Mouse (Mus musculus) v-Abl transformed pro-B cells (cell line): ENCODE measurements around the gene Gsk3a.

Experiments
- in situ Hi-C, 2 experiments: fragments of 400-800 bp; cut with MboI; formaldehyde crosslinking; loops; one replicate each; pipeline ENCODE4 v1.15.1; 2025; ENCODE audit not compliant: unreplicated experiment in 2 of 2

The Gsk3a gene

DNA sequence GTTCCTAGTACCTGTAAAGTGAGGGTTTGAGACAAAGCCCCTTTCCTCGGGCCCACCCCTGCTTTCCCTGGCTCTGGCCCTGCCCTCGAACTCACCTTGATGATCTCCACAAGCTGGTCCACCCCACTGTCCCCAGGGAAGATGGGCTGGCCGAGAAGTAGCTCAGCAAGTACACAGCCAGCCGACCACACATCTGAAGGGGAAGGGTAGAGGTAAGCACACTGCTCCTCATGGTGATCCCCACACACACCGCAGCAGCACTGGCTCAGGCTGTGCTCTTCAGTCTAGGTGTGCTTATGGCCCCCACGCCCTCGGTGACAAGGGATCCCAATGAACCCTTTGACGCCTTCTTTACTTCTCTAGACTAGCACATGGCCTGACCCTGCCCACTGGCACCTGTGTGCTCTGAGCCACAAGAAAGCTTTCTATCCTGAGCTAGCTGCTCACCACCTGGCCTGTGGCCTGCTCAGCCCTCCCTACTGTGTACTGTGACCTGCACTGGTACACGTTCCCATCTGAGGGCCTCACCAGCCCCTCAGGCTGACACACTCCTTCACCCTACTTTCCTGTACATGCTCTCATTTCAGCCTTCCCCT is 6.9 kb downstream of the Gsk3a start:
- in situ Hi-C loops = no loop called here

GRCm38 (mm10) chr7:25227523-25228300 is 9.9 kb downstream of the Gsk3a start:
- in situ Hi-C loops = no loop called here

- in situ Hi-C loops = no loop called here
Measured at GRCm38 (mm10) chr7:25222275-25222967, 15.2 kb downstream of the Gsk3a start.

DNA sequence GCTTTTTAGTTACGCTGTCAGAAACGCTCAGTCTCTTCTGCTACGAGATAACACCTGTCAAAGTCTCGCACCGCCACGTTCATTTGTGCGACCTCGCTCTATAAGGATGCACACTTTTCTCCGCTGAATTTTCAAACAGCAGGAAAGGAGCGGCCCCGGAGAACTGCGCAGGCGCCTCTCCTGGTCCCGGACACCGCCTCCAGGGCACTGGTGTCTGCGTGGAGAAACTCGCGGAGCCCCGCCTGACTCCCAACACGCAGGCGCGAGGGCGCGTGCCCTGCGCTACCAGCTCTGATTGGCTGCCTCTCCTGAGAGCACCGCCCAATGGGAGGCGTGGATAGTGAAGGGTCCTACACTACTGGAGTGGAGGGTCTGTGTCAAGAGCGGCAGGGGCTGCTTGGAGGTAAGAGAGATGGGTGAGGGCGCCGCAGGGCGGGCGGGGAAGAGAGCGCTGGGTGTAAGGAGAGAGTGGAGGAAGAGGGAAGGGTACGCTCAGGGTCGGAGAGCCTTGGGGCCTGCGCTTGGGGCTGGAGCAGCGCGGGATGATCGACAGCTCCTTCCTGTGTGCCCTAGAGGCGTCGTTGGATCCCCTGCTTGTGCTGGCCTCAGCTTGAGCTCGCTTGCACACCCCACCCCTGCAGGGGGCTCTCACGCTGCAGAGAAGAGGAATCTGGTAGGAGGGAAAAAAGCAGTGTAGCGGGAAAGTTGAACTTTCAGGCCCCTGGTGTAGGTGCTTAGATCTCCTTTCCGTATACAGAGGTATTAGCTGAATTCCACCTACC is 16.4 kb downstream of the Gsk3a start, which contains the start of gene Zfp526:
Gene Zfp526 (plus strand): TSS at position 324 of the 782 bp plus-strand sequence.
- in situ Hi-C loops = no loop called here

- in situ Hi-C loops = no loop called here
Measured at GRCm38 (mm10) chr7:25220457-25221101, 17.1 kb downstream of the Gsk3a start, which contains the start of gene Dedd2. Dedd2 (minus strand) TSS chr7:25220615.

- in situ Hi-C loops = no loop called here
Measured at GRCm38 (mm10) chr7:25219756-25220456, 17.7 kb downstream of the Gsk3a start.

DNA sequence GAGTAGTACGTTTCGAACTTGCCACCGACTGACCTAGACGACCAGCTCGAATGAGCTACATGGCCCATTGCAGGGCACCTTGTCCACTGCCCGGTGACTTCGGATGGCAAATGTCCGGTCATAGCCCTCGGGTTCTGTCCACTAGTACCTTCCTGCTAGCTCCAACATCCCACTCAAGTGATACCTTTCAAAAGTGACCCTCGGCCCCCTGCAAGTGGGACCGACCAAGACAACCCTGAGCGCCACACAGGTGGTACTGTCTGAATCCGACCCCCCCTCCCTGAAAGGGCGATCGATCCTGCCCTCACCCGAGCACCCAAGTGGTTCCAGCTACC is 18.3 kb downstream of the Gsk3a start:
- in situ Hi-C loops = no loop called here

DNA sequence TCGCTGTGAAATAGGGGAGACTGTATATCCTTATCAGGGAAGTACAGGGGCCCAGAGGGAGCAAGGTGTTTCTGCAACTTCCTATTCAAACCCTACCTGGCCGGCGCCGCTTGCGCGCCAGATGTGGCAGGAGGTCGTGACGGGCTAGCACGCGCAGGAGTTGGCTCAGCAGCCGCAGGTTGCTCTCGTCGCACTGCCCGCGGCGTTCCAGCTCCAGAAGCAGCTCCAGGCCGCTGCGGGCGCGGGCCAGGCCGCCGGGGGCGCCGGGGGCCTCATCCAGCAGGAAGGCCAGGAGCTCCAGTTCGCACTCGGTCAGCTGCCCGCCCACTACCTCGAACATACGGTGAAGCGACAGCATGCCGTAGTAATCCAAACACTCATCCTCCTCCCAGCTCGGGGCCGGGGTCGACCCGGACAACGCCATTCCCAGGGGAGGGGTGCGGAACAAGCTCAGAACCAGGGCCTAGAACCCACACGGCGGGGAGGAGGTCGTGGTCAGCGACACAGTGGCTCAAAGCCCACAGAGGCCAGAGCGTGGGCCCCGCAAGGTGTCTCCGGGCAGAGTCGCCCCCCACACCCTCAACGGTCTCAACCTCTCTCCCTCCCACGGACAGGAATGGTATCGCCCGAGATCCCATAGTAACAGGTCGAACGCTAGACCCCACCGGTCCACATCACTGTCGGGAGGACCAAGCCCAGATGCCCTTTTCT is 18.8 kb downstream of the Gsk3a start:
- in situ Hi-C loops = no loop called here

GRCm38 (mm10) chr7:25217653-25218395 is 19.8 kb downstream of the Gsk3a start:
- in situ Hi-C loops = no loop called here

DNA sequence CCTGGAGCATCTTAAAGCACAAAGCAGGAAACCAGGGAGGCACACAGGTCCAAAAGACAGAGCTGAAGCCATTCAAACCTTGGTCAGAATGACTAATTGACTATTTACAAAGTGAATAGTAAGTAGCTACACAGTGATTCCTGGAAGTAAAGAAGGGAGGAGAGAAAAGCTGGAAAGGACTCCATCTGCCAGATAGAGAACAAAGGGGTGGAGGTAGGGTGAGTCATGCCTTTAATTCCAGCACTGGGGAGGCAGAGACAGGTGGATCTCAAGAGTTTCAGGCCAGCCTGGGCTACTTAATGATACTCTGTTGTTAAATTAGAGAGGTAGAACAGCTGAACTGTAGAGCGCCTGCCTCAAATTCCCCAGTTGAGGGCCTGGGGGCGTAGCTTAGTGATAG is 23.5 kb downstream of the Gsk3a start:
- in situ Hi-C loops = no loop called here

- in situ Hi-C loops = no loop called here
Measured at GRCm38 (mm10) chr7:25213099-25213498, 24.6 kb downstream of the Gsk3a start.

DNA sequence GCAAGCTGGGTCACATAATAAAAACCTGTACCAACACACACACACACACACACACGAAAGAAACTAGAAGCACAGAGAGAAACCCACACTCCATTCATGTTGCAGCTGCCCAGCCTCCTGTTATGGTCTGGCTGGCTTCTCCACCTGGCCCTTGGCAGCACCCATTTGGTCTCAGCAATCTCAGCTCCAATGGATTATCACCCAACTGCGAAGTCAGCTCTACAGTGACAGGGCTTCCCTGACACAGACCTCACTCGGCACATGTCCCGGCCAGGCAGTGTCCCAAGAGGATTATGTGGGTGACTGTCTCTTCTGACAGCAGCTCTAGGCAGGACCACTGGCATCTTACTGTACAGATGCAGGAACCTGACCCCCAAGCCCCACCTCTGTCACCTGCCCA is 27.2 kb downstream of the Gsk3a start:
- in situ Hi-C loops = no loop called here

DNA sequence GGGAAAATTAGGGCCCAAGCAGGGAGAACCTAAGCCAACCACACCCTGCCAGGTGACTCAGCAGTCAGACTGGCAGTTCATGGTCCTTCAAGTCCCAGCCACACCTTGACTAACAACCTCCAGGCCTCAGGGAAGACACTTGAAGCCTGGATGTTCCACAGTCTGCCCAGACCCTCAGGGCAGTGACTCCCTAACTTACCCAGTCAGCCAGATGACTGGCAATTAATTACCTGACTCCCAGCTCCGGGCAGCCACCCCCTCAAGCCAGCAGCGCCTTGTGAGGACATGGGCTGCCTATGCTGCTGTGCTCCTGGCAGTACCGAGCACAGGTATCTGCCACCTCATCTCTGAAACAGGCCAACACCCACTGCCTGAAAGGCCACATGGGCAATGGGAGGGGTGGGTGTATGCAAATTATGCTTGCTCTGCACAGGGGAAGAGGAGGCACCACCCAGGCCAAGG is 28.5 kb downstream of the Gsk3a start:
- in situ Hi-C loops = no loop called here

GRCm38 (mm10) chr7:25206094-25206830 is 31.4 kb downstream of the Gsk3a start:
- in situ Hi-C loops = no loop called here

DNA sequence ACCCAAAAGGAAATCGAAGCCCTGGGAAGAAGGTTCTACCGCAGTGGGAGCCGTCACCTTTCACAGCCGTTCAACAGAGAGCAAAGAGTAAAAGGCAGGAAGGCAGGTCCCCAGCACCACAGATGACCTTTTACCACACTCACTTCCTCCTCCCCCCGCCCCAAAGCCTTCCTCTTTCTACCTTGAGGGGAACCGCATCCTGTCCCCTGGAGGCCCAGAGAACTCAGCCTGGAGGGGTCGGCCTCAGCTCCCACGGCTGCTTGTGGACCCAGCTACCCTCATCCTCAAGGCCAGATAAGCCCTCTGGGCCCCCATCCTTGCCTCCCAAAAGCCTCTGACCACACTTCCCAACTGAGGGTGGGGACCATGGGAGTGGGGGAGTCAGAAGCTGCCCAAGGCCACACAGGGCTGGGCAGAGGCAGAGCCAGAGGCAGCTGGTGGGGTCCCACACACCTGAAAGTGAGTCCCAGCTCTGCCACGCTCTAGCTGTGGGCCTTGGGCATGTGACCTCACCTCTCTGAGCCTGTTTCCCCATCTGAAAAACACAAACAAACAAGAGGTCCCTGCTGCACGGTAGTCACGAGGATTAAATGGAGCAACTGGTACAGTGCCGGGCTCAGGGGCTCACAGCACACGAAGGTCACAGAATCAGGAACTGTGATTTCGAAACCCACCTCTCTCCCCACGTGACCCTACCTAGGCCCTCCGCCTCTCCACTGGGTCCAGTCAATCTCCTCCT is 32.1 kb downstream of the Gsk3a start:
- in situ Hi-C loops = no loop called here

DNA sequence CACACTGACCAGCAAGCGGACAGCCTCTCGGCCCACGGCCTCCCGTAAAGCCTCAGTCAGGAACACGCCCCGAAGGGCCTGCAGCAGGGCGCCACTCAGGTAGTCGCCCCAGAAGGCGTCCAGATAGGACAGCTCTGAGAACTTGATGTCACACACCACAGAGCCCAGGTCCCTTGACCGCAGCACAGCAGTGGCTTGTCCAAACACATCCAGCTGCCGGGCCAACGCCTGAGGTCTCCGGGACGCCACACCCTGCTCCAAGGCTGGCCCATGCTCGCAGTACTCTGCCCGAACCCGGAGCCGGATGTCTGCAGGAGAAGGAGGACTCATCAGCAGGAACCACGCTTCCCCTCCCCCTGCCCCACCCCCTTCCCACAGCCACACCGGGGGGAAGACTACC is 34.0 kb downstream of the Gsk3a start:
- in situ Hi-C loops = no loop called here

GRCm38 (mm10) chr7:25197384-25198018 is 40.1 kb downstream of the Gsk3a start:
- in situ Hi-C loops = no loop called here
